Mouse (Mus musculus) limb, embryonic 15.5 days (tissue): ENCODE measurements around the gene Fam84a. TPM values are rescaled to one million over a fixed set of nuclear protein-coding genes. Genes with fewer than 3 reads are reported as not detected.
A peak's percentile ranks its signal among the peaks of the same experiment; 100 is the strongest.

Experiments
- ATAC-seq: fragments of 200-750 bp; cut with Nextera tagmentation; 2 replicates; pipeline ENCODE4 v1.8.0; 2017; ENCODE audit warnings: low read depth, moderate TSS enrichment; ENCODE audit not compliant: insufficient number of reproducible peaks, low FRiP score, low TSS enrichment
- H3K27ac ChIP-seq: fragments of 300-500 bp; sonication (generic); 2 replicates; pipeline ENCODE4 v1.5.1; 2015; ENCODE audit warnings: moderate library complexity, mild to moderate bottlenecking, inconsistent platforms
- H3K27me3 ChIP-seq: fragments of 300-500 bp; sonication (generic); 2 replicates; pipeline ENCODE4 v1.6.1; 2015; ENCODE audit warnings: inconsistent platforms
- H3K36me3 ChIP-seq: fragments of 300-500 bp; sonication (generic); 2 replicates; pipeline ENCODE4 v1.6.1; 2015; ENCODE audit warnings: inconsistent platforms
- H3K4me1 ChIP-seq: fragments of 300-500 bp; sonication (generic); 2 replicates; pipeline ENCODE4 v1.6.1; 2015; ENCODE audit warnings: inconsistent platforms
- H3K4me2 ChIP-seq: fragments of 300-500 bp; sonication (generic); 2 replicates; pipeline ENCODE4 v1.6.1; 2015; ENCODE audit warnings: mild to moderate bottlenecking, inconsistent platforms
- H3K4me3 ChIP-seq: fragments of 300-500 bp; sonication (generic); 2 replicates; pipeline ENCODE4 v1.5.1; 2015; ENCODE audit warnings: mild to moderate bottlenecking, inconsistent platforms
- H3K9ac ChIP-seq: fragments of 300-500 bp; sonication (generic); 2 replicates; pipeline ENCODE4 v1.6.1; 2015; ENCODE audit warnings: inconsistent platforms
- H3K9me3 ChIP-seq: fragments of 300-500 bp; sonication (generic); 2 replicates; pipeline ENCODE4 v1.6.1; 2016; ENCODE audit warnings: inconsistent platforms
- WGBS: fragments of 180-500 bp; shearing (Covaris S2); methylation state at CpG from one replicate; pipeline ENCODE4 v1.1.7; 2015; 5-methylcytosine and 5-hydroxymethylcytosine counted together
- polyA plus RNA-seq: library from polyadenylated mRNA; unstranded; fragments of >200 nt; fragmentation: Nextera tagmentation; extraction: Ambion mirVana; gene quantifications from 2 replicates; pipeline ENCODE4 v1.2.1, GENCODE M21; 2015

The Fam84a gene
- 31.3 and 34.9 TPM in 2 replicates for polyA plus RNA-seq

DNA sequence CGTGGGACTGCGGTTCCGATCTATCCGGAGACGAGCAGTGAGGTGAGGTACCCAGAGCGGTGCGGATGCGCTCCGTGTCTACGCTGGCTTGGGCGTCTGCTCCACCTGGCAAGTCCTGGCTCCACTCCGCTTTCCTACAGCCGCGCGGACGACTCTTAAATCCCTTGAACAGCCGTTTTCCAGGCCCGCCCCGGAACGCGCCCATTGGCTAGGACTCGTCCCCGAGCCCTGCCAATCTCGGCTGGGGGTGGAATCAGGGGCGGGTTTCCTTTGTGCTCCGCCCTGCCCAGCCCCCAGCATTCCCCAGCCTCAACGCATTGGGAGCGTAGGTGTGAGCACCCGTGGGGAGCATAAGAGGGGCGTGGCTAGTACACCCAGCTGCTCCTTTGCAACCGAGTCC is at the start of gene Fam84a:
TSS of gene Fam84a (minus strand) at position 134 of the 400 bp plus-strand sequence.
- H3K9ac ChIP-seq = 0 out of 2 replicates have a peak within 1 kb of the TSS, but pooled peaks have one; percentile 29
- H3K4me3 ChIP-seq = peak within 1 kb of the TSS; percentile 53
- no peaks in the 10 kb centered on the region for H3K9me3 ChIP-seq
- peak within 1 kb of the TSS; percentile 89 for H3K4me2 ChIP-seq
- H3K36me3 ChIP-seq = no peaks in the 10 kb centered on the region
- WGBS = under 1% methylated on average over 31 of the region's 31 CpGs
- H3K27me3 ChIP-seq = peaks cover 38% of the 10 kb centered on the region
- no peak within 1 kb of the TSS for H3K27ac ChIP-seq
- peaks cover 30% of the 10 kb centered on the region for H3K4me1 ChIP-seq
- ATAC-seq = peak; percentile 93

DNA sequence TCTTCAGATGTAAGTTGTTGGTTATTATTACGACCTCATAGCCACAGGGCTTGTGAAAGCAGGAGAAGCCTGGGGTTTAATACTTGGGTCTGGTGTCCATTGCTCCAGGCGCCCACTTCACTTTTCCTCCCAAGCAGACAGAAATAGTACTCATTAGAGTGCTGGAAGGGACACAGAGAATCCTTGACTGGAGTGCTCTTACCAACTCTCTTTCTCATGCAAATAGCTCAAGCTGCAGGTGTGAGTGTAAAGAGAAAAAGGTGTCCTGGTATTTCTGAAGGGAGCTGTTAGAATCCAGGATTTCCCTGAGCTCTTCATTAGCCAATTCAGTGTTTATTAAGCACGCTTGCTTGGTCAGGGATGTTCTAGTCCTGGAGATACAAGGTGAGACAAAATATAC is 43.6 kb upstream of the Fam84a start:
- Histone ChIP-seq H3K9me3 (no peaks in the 10 kb centered on the region), H3K36me3 (no peaks in the 10 kb centered on the region), H3K4me2 (no peak overlapping the region), H3K27ac (no peak overlapping the region), H3K9ac (no peak overlapping the region), H3K27me3 (no peaks in the 10 kb centered on the region), H3K4me1 (no peaks in the 10 kb centered on the region), H3K4me3 (no peak overlapping the region)
- ATAC-seq = no peak
- 58% methylated on average over 3 of the region's 3 CpGs for WGBS

DNA sequence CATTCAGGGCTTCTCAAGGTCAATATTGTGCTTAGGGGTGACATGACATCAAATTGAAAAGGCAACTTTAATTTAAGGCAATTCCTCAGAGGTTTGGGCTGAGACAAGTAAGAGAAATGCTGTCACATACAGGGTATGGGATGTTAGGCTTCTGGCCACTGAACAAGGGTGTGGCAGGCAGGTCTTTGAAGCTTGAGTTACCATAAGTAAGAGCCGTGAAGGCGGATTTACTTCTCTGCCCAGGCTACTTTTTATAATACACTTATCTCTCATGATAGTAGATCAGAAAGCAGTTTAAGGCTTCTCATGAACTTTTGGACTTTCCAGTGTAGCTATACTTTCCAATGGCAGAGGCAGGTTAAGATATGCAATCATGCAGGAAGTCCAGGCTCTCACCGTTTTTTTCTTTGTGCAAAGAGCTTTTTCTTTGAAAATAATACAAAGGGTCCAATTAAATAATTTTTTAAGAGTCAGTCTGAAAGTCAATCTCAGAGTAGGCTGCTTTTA is 34.9 kb upstream of the Fam84a start:
- Histone ChIP-seq H3K4me2 (no peak overlapping the region), H3K9me3 (no peaks in the 10 kb centered on the region), H3K27me3 (no peaks in the 10 kb centered on the region), H3K27ac (no peak overlapping the region), H3K4me1 (no peaks in the 10 kb centered on the region), H3K4me3 (no peak overlapping the region), H3K9ac (no peak overlapping the region), H3K36me3 (no peaks in the 10 kb centered on the region)
- ATAC-seq = no peak
- WGBS = 84% methylated on average over 3 of the region's 3 CpGs

DNA sequence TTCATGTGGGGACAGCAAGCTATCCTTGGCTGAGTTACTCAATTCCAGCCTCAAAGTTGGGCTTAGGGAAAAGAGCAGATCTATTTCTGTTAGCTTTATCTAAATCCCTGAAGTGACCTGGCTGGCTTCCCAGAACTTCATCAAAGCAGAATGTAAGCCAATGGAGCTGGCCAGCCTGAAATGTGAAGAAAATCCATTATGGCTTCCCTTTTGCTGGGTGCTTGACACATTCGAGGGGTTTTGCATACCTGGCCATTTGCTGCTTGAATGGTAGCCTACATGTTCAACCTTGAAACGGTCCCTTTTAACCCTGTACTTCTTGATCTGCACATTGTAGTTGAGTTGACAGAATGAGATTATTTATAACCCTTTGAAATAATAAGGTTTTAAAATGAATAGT is 13.9 kb upstream of the Fam84a start:
- no peaks in the 10 kb centered on the region for H3K9me3 ChIP-seq
- H3K9ac ChIP-seq = no peak overlapping the region
- no peak overlapping the region for H3K4me3 ChIP-seq
- WGBS = 42% methylated on average over 2 of the region's 2 CpGs
- no peak for ATAC-seq
- H3K27ac ChIP-seq = no peak overlapping the region
- no peak overlapping the region for H3K4me2 ChIP-seq
- H3K36me3 ChIP-seq = no peaks in the 10 kb centered on the region
- H3K4me1 ChIP-seq = no peaks in the 10 kb centered on the region
- H3K27me3 ChIP-seq = no peaks in the 10 kb centered on the region

DNA sequence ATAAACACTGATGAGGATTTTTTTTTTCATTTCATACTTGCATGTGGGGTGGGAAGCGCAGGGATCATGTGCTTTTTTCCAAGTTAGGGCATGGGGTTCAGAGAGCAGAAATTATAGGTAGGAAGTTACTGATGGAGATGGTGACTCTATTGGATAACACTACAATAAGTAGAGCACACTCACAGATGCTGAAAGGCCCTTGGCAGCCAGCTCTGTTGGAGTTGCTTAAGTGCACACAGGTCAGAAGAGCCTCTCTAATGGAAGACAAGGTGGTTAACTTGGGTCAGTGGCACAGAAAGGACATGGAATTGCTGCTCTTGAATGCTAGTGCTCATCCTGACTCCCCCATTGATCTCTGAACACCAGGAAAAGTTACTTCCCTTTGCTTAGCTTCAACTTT is 13.1 kb upstream of the Fam84a start:
- H3K27me3 ChIP-seq = no peaks in the 10 kb centered on the region
- H3K4me2 ChIP-seq = no peak overlapping the region
- H3K9me3 ChIP-seq = no peaks in the 10 kb centered on the region
- no peak overlapping the region for H3K4me3 ChIP-seq
- no peaks in the 10 kb centered on the region for H3K4me1 ChIP-seq
- no peak overlapping the region for H3K9ac ChIP-seq
- 90% methylated on average over 1 of the region's 1 CpGs for WGBS
- ATAC-seq = no peak
- no peak overlapping the region for H3K27ac ChIP-seq
- no peaks in the 10 kb centered on the region for H3K36me3 ChIP-seq

DNA sequence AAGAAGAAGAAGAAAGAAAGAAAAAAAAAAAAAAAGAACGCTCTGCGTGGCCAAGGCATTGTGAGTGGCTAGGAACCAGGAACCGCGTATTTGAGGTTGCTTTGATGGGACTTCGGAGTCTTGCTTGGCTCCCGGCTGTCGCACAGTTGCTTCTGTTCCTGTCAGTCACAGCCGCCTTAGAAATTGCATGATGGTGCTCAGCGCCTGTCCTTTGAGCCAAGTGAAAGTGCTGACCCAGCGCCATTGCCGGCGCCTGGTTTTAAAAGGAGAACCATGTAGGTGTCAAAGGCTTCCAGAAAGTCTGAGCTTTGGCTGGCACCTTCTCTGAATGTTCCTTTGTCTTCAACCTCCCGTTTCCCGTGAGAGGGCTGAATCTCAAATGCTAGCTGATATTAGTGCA is 572 bp upstream of the Fam84a start:
- no peaks in the 10 kb centered on the region for H3K9me3 ChIP-seq
- H3K27ac ChIP-seq = no peak overlapping the region
- WGBS = 2% methylated on average over 14 of the region's 14 CpGs
- ATAC-seq = peak; percentile 59; the same call in 1 of the 2 replicates
- H3K27me3 ChIP-seq = peaks cover 38% of the 10 kb centered on the region
- H3K4me3 ChIP-seq = peak overlapping the region; percentile 53
- peaks cover 30% of the 10 kb centered on the region for H3K4me1 ChIP-seq
- peak overlapping the region; percentile 89 for H3K4me2 ChIP-seq
- H3K9ac ChIP-seq = 0 out of 2 replicates have a peak overlapping the region, but pooled peaks have one; percentile 15
- no peaks in the 10 kb centered on the region for H3K36me3 ChIP-seq

DNA sequence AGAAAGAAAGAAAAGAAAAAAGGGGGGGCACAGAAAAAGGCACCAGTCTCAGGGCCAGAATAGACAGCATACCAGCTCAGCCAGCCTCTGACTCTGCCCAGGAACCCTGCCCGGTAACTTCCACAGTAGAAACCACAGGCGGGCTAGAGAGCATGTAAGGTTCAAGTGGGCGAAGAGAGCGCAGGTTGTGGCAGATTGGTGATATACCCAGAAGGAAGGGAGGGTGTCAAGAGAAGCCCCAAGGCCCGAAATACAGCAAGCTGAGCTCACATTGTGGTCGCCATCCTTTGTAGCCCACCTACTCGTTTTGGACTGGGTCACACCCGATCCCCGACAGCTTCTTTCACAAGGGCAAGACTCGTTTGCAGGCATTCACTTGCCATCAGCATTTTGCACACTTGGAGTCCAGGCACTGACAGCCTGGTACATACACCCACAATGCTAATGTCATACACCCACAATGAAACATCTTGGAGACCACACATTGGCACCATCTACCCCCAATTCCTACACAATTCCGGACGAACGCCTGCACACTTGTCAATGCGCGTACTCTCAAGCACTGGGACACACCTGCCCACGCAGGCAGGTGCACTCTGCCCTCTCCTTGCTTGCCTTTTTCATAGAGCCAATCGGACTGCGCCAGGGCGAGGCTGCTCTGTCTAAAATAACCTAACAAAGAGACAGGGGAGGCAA is 770 bp downstream of the Fam84a start:
- peak overlapping the region; percentile 89 for H3K4me2 ChIP-seq
- H3K9me3 ChIP-seq = no peaks in the 10 kb centered on the region
- no peak overlapping the region for H3K9ac ChIP-seq
- H3K36me3 ChIP-seq = no peaks in the 10 kb centered on the region
- WGBS = 8% methylated on average over 19 of the region's 19 CpGs
- peaks cover 30% of the 10 kb centered on the region for H3K4me1 ChIP-seq
- no peak for ATAC-seq
- H3K27ac ChIP-seq = no peak overlapping the region
- peak overlapping the region; percentile 53 for H3K4me3 ChIP-seq
- H3K27me3 ChIP-seq = peaks cover 38% of the 10 kb centered on the region

DNA sequence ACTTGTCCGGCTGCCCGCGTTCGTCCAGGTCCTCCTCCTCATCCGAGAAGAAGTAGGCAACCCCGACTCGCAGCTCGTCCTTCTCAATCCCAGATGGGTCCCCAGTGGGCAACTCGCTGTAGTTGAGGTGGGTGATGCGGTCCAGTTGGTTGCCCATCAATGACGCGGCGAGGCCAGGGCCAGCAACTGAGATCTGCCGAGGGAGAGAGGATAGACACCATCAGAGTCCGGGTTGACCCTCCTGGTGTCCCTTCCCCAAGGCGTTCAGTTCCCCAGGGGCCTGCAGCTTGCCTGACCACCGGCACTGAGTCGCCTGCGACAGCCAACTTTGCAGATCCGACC is 1.3 kb downstream of the Fam84a start:
- peak overlapping the region; percentile 89 for H3K4me2 ChIP-seq
- H3K4me1 ChIP-seq = peaks cover 30% of the 10 kb centered on the region
- H3K9me3 ChIP-seq = no peaks in the 10 kb centered on the region
- no peak for ATAC-seq
- WGBS = 1% methylated on average over 20 of the region's 20 CpGs
- H3K4me3 ChIP-seq = peak overlapping the region; percentile 53
- H3K9ac ChIP-seq = 0 out of 2 replicates have a peak overlapping the region, but pooled peaks have one; percentile 11
- no peaks in the 10 kb centered on the region for H3K36me3 ChIP-seq
- H3K27me3 ChIP-seq = peaks cover 38% of the 10 kb centered on the region
- no peak overlapping the region for H3K27ac ChIP-seq

DNA sequence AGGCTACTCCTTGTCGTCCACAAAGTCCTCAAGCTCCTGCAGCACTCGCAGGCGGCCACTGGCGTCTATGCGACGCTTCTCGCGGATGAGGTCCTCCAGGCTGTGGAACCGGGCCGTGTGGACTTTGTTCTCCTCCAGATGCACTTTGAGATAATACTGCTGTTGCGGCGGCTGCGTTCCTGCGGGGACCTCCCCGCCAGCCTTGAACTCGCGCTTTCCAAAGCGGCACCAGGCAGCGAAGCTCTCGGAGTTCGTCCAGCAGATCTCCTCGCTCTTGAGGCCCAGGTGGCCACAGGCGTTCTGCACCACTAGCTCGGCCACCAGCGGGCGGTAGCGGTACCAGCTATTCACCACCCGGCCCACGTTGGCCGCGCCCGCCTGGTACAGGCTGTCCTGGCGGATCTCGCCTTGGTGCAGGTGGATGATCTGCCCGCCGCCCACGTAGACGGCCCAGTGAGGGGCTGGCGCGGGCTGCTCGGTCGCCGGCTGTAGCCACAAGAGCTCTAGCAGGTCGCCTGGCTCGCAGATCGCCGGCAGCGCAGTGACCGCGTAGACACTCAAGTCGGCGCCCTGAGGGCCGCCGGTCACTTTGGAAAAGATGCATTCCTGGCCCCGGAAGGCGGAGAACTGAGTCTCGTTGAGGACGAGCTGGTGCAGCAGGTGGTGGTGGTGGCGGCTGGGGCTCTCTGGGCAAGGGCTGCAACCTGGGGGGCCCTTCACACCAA is 1.8 kb downstream of the Fam84a start:
- 0 out of 2 replicates have a peak overlapping the region, but pooled peaks have one; percentile 11 for H3K9ac ChIP-seq
- H3K9me3 ChIP-seq = no peaks in the 10 kb centered on the region
- ATAC-seq = no peak
- no peaks in the 10 kb centered on the region for H3K36me3 ChIP-seq
- peak overlapping the region; percentile 89 for H3K4me2 ChIP-seq
- peaks cover 38% of the 10 kb centered on the region for H3K27me3 ChIP-seq
- peak overlapping the region; percentile 53 for H3K4me3 ChIP-seq
- under 1% methylated on average over 59 of the region's 59 CpGs for WGBS
- peaks cover 30% of the 10 kb centered on the region for H3K4me1 ChIP-seq
- H3K27ac ChIP-seq = no peak overlapping the region

DNA sequence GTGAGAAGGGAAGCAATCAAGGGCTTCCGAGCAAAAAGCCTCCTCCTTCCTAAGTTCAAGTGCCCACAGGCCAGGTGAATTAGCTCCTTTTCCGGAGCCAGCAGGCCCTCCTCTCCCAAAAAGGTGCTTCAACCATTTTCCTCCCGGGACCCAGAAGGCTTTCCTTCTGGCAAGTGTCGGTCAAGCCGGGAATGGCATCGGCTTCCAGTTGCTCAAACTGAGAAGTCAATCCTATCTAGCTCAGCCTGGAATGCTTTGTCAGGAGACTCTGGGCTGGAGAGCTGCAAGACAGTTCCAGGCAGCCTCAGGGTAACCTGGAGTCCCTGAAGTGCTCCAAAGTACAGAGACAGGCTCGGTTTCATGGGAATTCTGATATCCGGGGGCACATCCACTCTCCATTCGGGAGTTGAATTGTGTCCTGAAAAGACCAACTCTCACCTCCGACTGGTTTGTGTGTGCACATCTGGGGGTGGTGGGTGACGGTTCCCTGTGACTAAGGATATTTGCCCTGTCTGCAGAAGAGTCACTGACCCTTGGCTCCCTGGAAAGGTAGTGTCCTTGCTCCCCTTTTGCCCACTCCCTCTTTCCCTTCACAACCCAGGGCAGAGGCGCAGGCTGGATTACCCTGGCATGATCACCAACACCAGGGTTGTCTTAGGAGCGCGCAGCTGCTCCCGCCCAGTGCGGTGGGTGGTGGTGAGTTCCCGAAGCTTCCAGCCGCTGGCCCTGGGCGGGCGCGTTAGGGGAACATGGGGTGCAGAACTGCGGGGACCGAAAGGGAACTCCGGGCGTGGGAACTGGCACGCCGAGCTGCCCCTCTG is 2.6 kb downstream of the Fam84a start:
- Histone ChIP-seq H3K4me3 (peak overlapping the region; percentile 53), H3K9ac (no peak overlapping the region), H3K4me1 (peaks cover 30% of the 10 kb centered on the region), H3K9me3 (no peaks in the 10 kb centered on the region), H3K27ac (no peak overlapping the region), H3K4me2 (peak overlapping the region; percentile 89), H3K27me3 (peaks cover 38% of the 10 kb centered on the region), H3K36me3 (no peaks in the 10 kb centered on the region)
- 11% methylated on average over 27 of the region's 27 CpGs for WGBS
- no peak for ATAC-seq

DNA sequence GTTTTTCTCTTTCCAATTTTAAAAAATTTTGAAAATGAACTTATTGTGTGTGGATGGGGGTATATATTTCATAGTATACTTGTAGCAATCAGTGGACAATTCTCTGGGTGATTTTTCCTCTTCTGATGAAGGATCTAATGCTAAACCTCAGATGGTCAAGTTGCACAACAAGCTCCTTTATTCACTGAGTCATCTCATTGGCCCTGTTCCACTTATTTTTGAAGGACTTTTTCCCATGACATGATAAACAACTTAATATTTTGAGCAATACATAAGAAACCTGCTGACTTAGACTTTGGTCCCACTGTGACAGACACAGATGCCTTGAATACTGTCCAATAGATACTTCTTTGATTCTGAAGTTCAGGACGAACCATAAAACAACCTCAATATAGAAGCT is 14.8 kb downstream of the Fam84a start:
- Histone ChIP-seq H3K27ac (no peak overlapping the region), H3K9ac (no peak overlapping the region), H3K36me3 (no peaks in the 10 kb centered on the region), H3K4me1 (no peaks in the 10 kb centered on the region), H3K4me3 (no peak overlapping the region), H3K4me2 (no peak overlapping the region), H3K27me3 (no peaks in the 10 kb centered on the region), H3K9me3 (no peaks in the 10 kb centered on the region)
- WGBS = 80% methylated on average over 1 of the region's 1 CpGs
- no peak for ATAC-seq
